Mouse (Mus musculus) R1 (cell line): Measurements from ENCODE around the gene Fam13c.

ENCODE experiments used
- DNase-seq: peaks from one replicate; pipeline ENCODE4 v3.0.0-alpha.2; 2018; ENCODE audit warnings: low read depth, low spot score

Gene Fam13c

GRCm38 (mm10) chr10:70599126-70599924 is 159.0 kb downstream of the Fam13c start:
- DNase-seq, result peak; percentile 96

- peak; percentile 57 for DNase-seq
Observed at GRCm38 (mm10) chr10:70599925-70600305, 159.6 kb downstream of the Fam13c start.
